Mouse (Mus musculus) midbrain, embryonic 10.5 days (tissue): ENCODE data around the gene Tcta. TPM values are rescaled to one million over a fixed set of nuclear protein-coding genes. Genes with fewer than 3 reads are reported as not detected.
"Not testable (repeated sequence)": the region's sequence is repeated elsewhere in the genome, so short reads cannot be mapped to it uniquely, and the experiment has no call there.

ENCODE experiments used
- DNase-seq: peaks from one replicate; pipeline ENCODE4 v3.0.0-alpha.2; 2017; ENCODE audit warnings: low spot score
- H3K27ac ChIP-seq: fragments of 300-500 bp; sonication (generic); replicated peaks from 2 replicates; pipeline ENCODE4 v1.5.1; 2016; ENCODE audit warnings: mild to moderate bottlenecking
- H3K27me3 ChIP-seq: fragments of 300-500 bp; sonication (generic); 2 replicates; pipeline ENCODE4 v1.6.1; 2016; ENCODE audit warnings: low read depth, mild to moderate bottlenecking; ENCODE audit not compliant: poor library complexity, severe bottlenecking
- H3K36me3 ChIP-seq: fragments of 300-500 bp; sonication (generic); 2 replicates; pipeline ENCODE4 v1.6.1; 2016; ENCODE audit warnings: mild to moderate bottlenecking, moderate library complexity
- H3K4me1 ChIP-seq: fragments of 300-500 bp; sonication (generic); 2 replicates; pipeline ENCODE4 v1.6.1; 2016
- H3K4me3 ChIP-seq: fragments of 300-500 bp; sonication (generic); 2 replicates; pipeline ENCODE4 v1.5.1; 2016; ENCODE audit warnings: mild to moderate bottlenecking, moderate library complexity
- H3K9me3 ChIP-seq: fragments of 300-500 bp; sonication (generic); replicated peaks from 2 replicates; pipeline ENCODE4 v1.6.1; 2016; ENCODE audit warnings: mild to moderate bottlenecking
- WGBS: fragments of 180-500 bp; shearing (Covaris S2); methylation state at CpG from one replicate; pipeline ENCODE4 v1.1.7; 2016; 5-methylcytosine and 5-hydroxymethylcytosine counted together
- polyA plus RNA-seq: library from polyadenylated mRNA; unstranded; fragments of >200 nt; fragmentation: Nextera tagmentation; extraction: Ambion mirVana; gene quantifications from 2 replicates; pipeline ENCODE4 v1.2.1, GENCODE M21; 2016

Gene Tcta
- polyA plus RNA-seq, 1 experiment from 2014 or later: 17.8 TPM

- peak; percentile 34 for DNase-seq
- H3K36me3 ChIP-seq: peaks cover 31% of the 10 kb centered on the region
- H3K27me3 ChIP-seq: no peaks in the 10 kb centered on the region
- H3K27ac ChIP-seq: peak overlapping the region; percentile 91
- H3K4me3 ChIP-seq: peak overlapping the region; percentile 77
- H3K4me1 ChIP-seq: peaks cover 38% of the 10 kb centered on the region
- 17% methylated on average over 20 of the region's 20 CpGs for WGBS
- H3K9me3 ChIP-seq: no peaks in the 10 kb centered on the region
Measured at GRCm38 (mm10) chr9:108339886-108340257, 33.9 kb upstream of the Tcta start.

- H3K4me1 ChIP-seq: peaks cover 38% of the 10 kb centered on the region
- DNase-seq: peak; percentile 91
- no peaks in the 10 kb centered on the region for H3K9me3 ChIP-seq
- H3K27me3 ChIP-seq: no peaks in the 10 kb centered on the region
- 1% methylated on average over 49 of the region's 49 CpGs for WGBS
- H3K4me3 ChIP-seq: peak within 1 kb of the TSS; percentile 77
- peak within 1 kb of the TSS; percentile 91 for H3K27ac ChIP-seq
- H3K36me3 ChIP-seq: peaks cover 38% of the 10 kb centered on the region
Measured at GRCm38 (mm10) chr9:108338886-108339781, 33.2 kb upstream of the Tcta start, which contains the start of gene Gpx1. Gene Gpx1, plus strand, starts transcription at chr9:108338903.

GRCm38 (mm10) chr9:108338551-108338885 is 32.6 kb upstream of the Tcta start:
- Histone ChIP-seq H3K4me1 (peaks cover 38% of the 10 kb centered on the region), H3K27ac (peak overlapping the region; percentile 91), H3K36me3 (peaks cover 45% of the 10 kb centered on the region), H3K4me3 (peak overlapping the region; percentile 77), H3K9me3 (no peaks in the 10 kb centered on the region), H3K27me3 (no peaks in the 10 kb centered on the region)
- WGBS: 34% methylated on average over 6 of the region's 6 CpGs
- DNase-seq: peak; percentile 37

- H3K9me3 ChIP-seq: no peaks in the 10 kb centered on the region
- H3K4me3 ChIP-seq: no peak overlapping the region
- no peaks in the 10 kb centered on the region for H3K27me3 ChIP-seq
- DNase-seq: no peak
- WGBS: 72% methylated on average over 10 of the region's 10 CpGs
- H3K36me3 ChIP-seq: peaks cover 50% of the 10 kb centered on the region
- H3K27ac ChIP-seq: peak overlapping the region; percentile 91
- H3K4me1 ChIP-seq: peaks cover 38% of the 10 kb centered on the region
Measured at GRCm38 (mm10) chr9:108337848-108338550, 32.0 kb upstream of the Tcta start.

- WGBS: 99% methylated on average over 2 of the region's 2 CpGs
- Histone ChIP-seq H3K27me3 (no peaks in the 10 kb centered on the region), H3K27ac (no peak overlapping the region), H3K4me3 (no peak overlapping the region), H3K9me3 (no peaks in the 10 kb centered on the region), H3K36me3 (peaks cover 94% of the 10 kb centered on the region), H3K4me1 (no peaks in the 10 kb centered on the region)
- no peak for DNase-seq
Measured at GRCm38 (mm10) chr9:108325811-108326210, 19.9 kb upstream of the Tcta start.

- Histone ChIP-seq H3K27me3 (no peaks in the 10 kb centered on the region), H3K36me3 (peaks cover 94% of the 10 kb centered on the region)
- 98% methylated on average over 1 of the region's 1 CpGs for WGBS
Measured at GRCm38 (mm10) chr9:108324784-108325183, 18.8 kb upstream of the Tcta start.

GRCm38 (mm10) chr9:108322054-108322453 is 16.1 kb upstream of the Tcta start:
- H3K9me3 ChIP-seq, DNase-seq, H3K4me3 ChIP-seq, H3K27me3 ChIP-seq, H3K4me1 ChIP-seq, H3K27ac ChIP-seq: not testable (repeated sequence)
- peaks cover 93% of the 10 kb centered on the region for H3K36me3 ChIP-seq
- 91% methylated on average over 7 of the region's 7 CpGs for WGBS

More at GRCm38 (mm10) chr9:108324784-108325183, 18.8 kb upstream of the Tcta start:
- Histone ChIP-seq H3K27ac (no peak overlapping the region), H3K9me3 (no peaks in the 10 kb centered on the region), H3K4me1 (no peaks in the 10 kb centered on the region), H3K4me3 (no peak overlapping the region)
- DNase-seq: no peak

GRCm38 (mm10) chr9:108318462-108318861 is 12.5 kb upstream of the Tcta start:
- no peak for DNase-seq
- H3K36me3 ChIP-seq: peaks cover 87% of the 10 kb centered on the region
- no peaks in the 10 kb centered on the region for H3K27me3 ChIP-seq
- H3K4me1 ChIP-seq: no peaks in the 10 kb centered on the region
- no peak overlapping the region for H3K4me3 ChIP-seq
- H3K9me3 ChIP-seq: no peaks in the 10 kb centered on the region
- no peak overlapping the region for H3K27ac ChIP-seq
- 95% methylated on average over 2 of the region's 2 CpGs for WGBS

GRCm38 (mm10) chr9:108317572-108317971 is 11.6 kb upstream of the Tcta start:
- 98% methylated on average over 3 of the region's 3 CpGs for WGBS
- no peaks in the 10 kb centered on the region for H3K4me1 ChIP-seq
- no peak for DNase-seq

GRCm38 (mm10) chr9:108308141-108308540 is 2.2 kb upstream of the Tcta start:
- Histone ChIP-seq H3K36me3 (peaks cover 18% of the 10 kb centered on the region), H3K27me3 (no peaks in the 10 kb centered on the region), H3K4me3 (peak overlapping the region; percentile 80), H3K4me1 (peaks cover 41% of the 10 kb centered on the region), H3K27ac (no peak overlapping the region), H3K9me3 (no peaks in the 10 kb centered on the region)
- 77% methylated on average over 2 of the region's 2 CpGs for WGBS
- DNase-seq: no peak

More at GRCm38 (mm10) chr9:108317572-108317971, 11.6 kb upstream of the Tcta start:
- no peaks in the 10 kb centered on the region for H3K9me3 ChIP-seq
- no peak overlapping the region for H3K4me3 ChIP-seq
- no peaks in the 10 kb centered on the region for H3K27me3 ChIP-seq
- peaks cover 80% of the 10 kb centered on the region for H3K36me3 ChIP-seq
- H3K27ac ChIP-seq: no peak overlapping the region

- no peaks in the 10 kb centered on the region for H3K27me3 ChIP-seq
- no peaks in the 10 kb centered on the region for H3K9me3 ChIP-seq
- 29% methylated on average over 12 of the region's 12 CpGs for WGBS
- DNase-seq: no peak
- H3K4me3 ChIP-seq: peak overlapping the region; percentile 80
- H3K27ac ChIP-seq: peak overlapping the region; percentile 99
- H3K36me3 ChIP-seq: peaks cover 27% of the 10 kb centered on the region
- H3K4me1 ChIP-seq: peaks cover 41% of the 10 kb centered on the region
Measured at GRCm38 (mm10) chr9:108307021-108307807, 1.3 kb upstream of the Tcta start.

- DNase-seq: no peak
- no peaks in the 10 kb centered on the region for H3K9me3 ChIP-seq
- H3K27me3 ChIP-seq: no peaks in the 10 kb centered on the region
- peaks cover 31% of the 10 kb centered on the region for H3K36me3 ChIP-seq
- H3K4me1 ChIP-seq: peaks cover 41% of the 10 kb centered on the region
- under 1% methylated on average over 51 of the region's 51 CpGs for WGBS
- H3K27ac ChIP-seq: peak overlapping the region; percentile 99
- H3K4me3 ChIP-seq: peak overlapping the region; percentile 80
Measured at GRCm38 (mm10) chr9:108306571-108306980, 616 bp upstream of the Tcta start.
